Mouse (Mus musculus) intestine, embryonic 16.5 days (tissue): ENCODE measurements around the gene D330020A13Rik. TPM values are rescaled to one million over a fixed set of nuclear protein-coding genes. Genes with fewer than 3 reads are reported as not detected.

ENCODE experiments used
- polyA plus RNA-seq: library from polyadenylated mRNA; unstranded; fragments of >200 nt; fragmentation: Nextera tagmentation; extraction: Ambion mirVana; gene quantifications from 2 replicates; pipeline ENCODE4 v1.2.1, GENCODE M21; 2015

D330020A13Rik gene
- polyA plus RNA-seq, 1 experiment from 2014 or later = 0.43 TPM

Other genes starting within 250 kb of the D330020A13Rik start
- 0.16 TPM in 1 of 2 replicates, not detected in the other for gene Ninj2, start 201.0 kb upstream of the D330020A13Rik start, polyA plus RNA-seq
- 1.1 and 1.3 TPM in 2 replicates for gene B4galnt3, start 195 bp downstream of the D330020A13Rik start, polyA plus RNA-seq
- gene Kdm5a, start 69.8 kb downstream of the D330020A13Rik start, polyA plus RNA-seq = 30.1 and 31.1 TPM in 2 replicates
- gene Ccdc77, start 70.0 kb downstream of the D330020A13Rik start, polyA plus RNA-seq = 17.4 and 18.4 TPM in 2 replicates
- 6.8 and 6.9 TPM in 2 replicates for gene Il17ra, start 168.9 kb downstream of the D330020A13Rik start, polyA plus RNA-seq
- 0.06 TPM in 2 replicates for gene Tmem121b, start 199.4 kb downstream of the D330020A13Rik start, polyA plus RNA-seq
- 14.0 and 15.8 TPM in 2 replicates for gene Hdhd5, start 237.0 kb downstream of the D330020A13Rik start, polyA plus RNA-seq